Mouse (Mus musculus) midbrain, postnatal 0 days (tissue): ENCODE measurements around the gene Zfp597. TPM values are rescaled to one million over a fixed set of nuclear protein-coding genes. Genes with fewer than 3 reads are reported as not detected.
A peak's percentile ranks its signal among the peaks of the same experiment; 100 is the strongest.

Experiments used
- ATAC-seq: fragments of 200-750 bp; cut with Nextera tagmentation; 2 replicates; pipeline ENCODE4 v1.8.0; 2017; ENCODE audit warnings: moderate number of reproducible peaks, mild to moderate bottlenecking, moderate TSS enrichment, moderate library complexity; ENCODE audit not compliant: low FRiP score
- DNase-seq: peaks from one replicate; pipeline ENCODE4 v3.0.0-alpha.2; 2015; ENCODE audit warnings: low spot score
- H3K27ac ChIP-seq: fragments of 300-500 bp; sonication (generic); 2 replicates; pipeline ENCODE4 v1.5.1; 2014; ENCODE audit warnings: low read depth, mild to moderate bottlenecking, low read length, mixed read lengths
- H3K27me3 ChIP-seq: fragments of 300-500 bp; sonication (generic); 2 replicates; pipeline ENCODE4 v1.6.1; 2014; ENCODE audit warnings: low read length, control low read depth, mixed read lengths; ENCODE audit not compliant: insufficient read depth
- H3K36me3 ChIP-seq: fragments of 300-500 bp; sonication (generic); 2 replicates; pipeline ENCODE4 v1.6.1; 2014; ENCODE audit warnings: low read length, control low read depth, mixed read lengths; ENCODE audit not compliant: insufficient read depth
- H3K4me1 ChIP-seq: fragments of 300-500 bp; sonication (generic); 2 replicates; pipeline ENCODE4 v1.6.1; 2014; ENCODE audit warnings: mild to moderate bottlenecking, control low read depth, antibody characterized with exemption, low read length, mixed read lengths; ENCODE audit not compliant: insufficient read depth
- H3K4me2 ChIP-seq: fragments of 300-500 bp; sonication (generic); 2 replicates; pipeline ENCODE4 v1.6.1; 2014; ENCODE audit warnings: low read depth, mild to moderate bottlenecking, low read length, mixed read lengths; ENCODE audit not compliant: poor library complexity, severe bottlenecking
- H3K4me3 ChIP-seq: fragments of 300-500 bp; sonication (generic); 2 replicates; pipeline ENCODE4 v1.5.1; 2014; ENCODE audit warnings: low read depth, mild to moderate bottlenecking, low read length, moderate library complexity
- H3K9ac ChIP-seq: fragments of 300-500 bp; sonication (generic); replicated peaks from 2 replicates; pipeline ENCODE4 v1.6.1; 2014; ENCODE audit warnings: mild to moderate bottlenecking, low read length, moderate library complexity, mixed read lengths; ENCODE audit not compliant: poor library complexity, severe bottlenecking
- H3K9me3 ChIP-seq: fragments of 300-500 bp; sonication (generic); 2 replicates; pipeline ENCODE4 v1.6.1; 2016; ENCODE audit warnings: low read length, control low read depth
- CTCF ChIP-seq: IDR thresholded peaks from 2 replicates; pipeline ENCODE4 v1.5.1; 2016; ENCODE audit warnings: antibody characterized with exemption, mild to moderate bottlenecking
- WGBS: fragments of 180-500 bp; shearing (Covaris S2); extraction: QIAGEN DNeasy Blood & Tissue Kit; methylation state at CpG from one replicate; pipeline ENCODE4 v1.1.7; 2014; 5-methylcytosine and 5-hydroxymethylcytosine counted together
- polyA plus RNA-seq: library from polyadenylated mRNA; unstranded; fragments of >200 nt; fragmentation: Nextera tagmentation; extraction: Ambion mirVana; gene quantifications from 2 replicates; pipeline ENCODE4 v1.2.1, GENCODE M21; 2015
- total RNA-seq: library from RNA; depleted of rRNA; stranded (reverse); fragments of >200 nt; gene quantifications from 2 replicates; pipeline ENCODE4 v1.2.3, GENCODE M21; 2014

Gene Zfp597
- total and polyA plus RNA-seq, 2 experiments from 2014 or later = 14.9 to 43.4 TPM

- no peak for ATAC-seq
- Histone ChIP-seq H3K9ac (no peak overlapping the region), H3K4me2 (no peak overlapping the region), H3K4me1 (peaks cover 5% of the 10 kb centered on the region; the same call in 1 of the 2 replicates), H3K9me3 (no peaks in the 10 kb centered on the region), H3K4me3 (no peak overlapping the region), H3K36me3 (no peaks in the 10 kb centered on the region), H3K27me3 (no peaks in the 10 kb centered on the region), H3K27ac (no peak overlapping the region)
- DNase-seq = peak; percentile 61
- WGBS = 29% methylated on average over 4 of the region's 4 CpGs
- no peak for TF ChIP-seq CTCF
These were observed 41.4 kb downstream of the Zfp597 start for GRCm38 (mm10) chr16:3842989-3843388.

- no peak overlapping the region for H3K4me2 ChIP-seq
- H3K27ac ChIP-seq = no peak overlapping the region
- WGBS = 62% methylated on average over 17 of the region's 17 CpGs
- DNase-seq (peak; percentile 52), ATAC-seq (no peak)
- no peaks in the 10 kb centered on the region for H3K27me3 ChIP-seq
- no peaks in the 10 kb centered on the region for H3K36me3 ChIP-seq
- no peaks in the 10 kb centered on the region for H3K4me1 ChIP-seq
- no peak overlapping the region for H3K9ac ChIP-seq
- no peaks in the 10 kb centered on the region for H3K9me3 ChIP-seq
- peak; percentile 55 for TF ChIP-seq CTCF
- no peak overlapping the region for H3K4me3 ChIP-seq
These were observed 45.0 kb downstream of the Zfp597 start for GRCm38 (mm10) chr16:3839157-3839885.

- Histone ChIP-seq H3K9me3 (no peaks in the 10 kb centered on the region), H3K9ac (no peak overlapping the region), H3K27ac (no peak overlapping the region), H3K27me3 (no peaks in the 10 kb centered on the region), H3K36me3 (no peaks in the 10 kb centered on the region), H3K4me1 (no peaks in the 10 kb centered on the region), H3K4me2 (no peak overlapping the region), H3K4me3 (no peak overlapping the region)
- TF ChIP-seq CTCF = no peak
- DNase-seq (no peak), ATAC-seq (no peak)
- 93% methylated on average over 2 of the region's 2 CpGs for WGBS
These were observed 48.9 kb downstream of the Zfp597 start for GRCm38 (mm10) chr16:3835461-3835860.

GRCm38 (mm10) chr16:3830588-3831109 is 53.7 kb downstream of the Zfp597 start, which contains the start of gene Olfr15:
Gene Olfr15, plus strand, starts transcription at chr16:3830878.
- ATAC-seq (no peak), DNase-seq (no peak)
- H3K4me1 ChIP-seq = no peaks in the 10 kb centered on the region
- H3K36me3 ChIP-seq = no peaks in the 10 kb centered on the region
- no peak within 1 kb of the TSS for H3K4me2 ChIP-seq
- 0 out of 2 replicates have a peak, but pooled peaks have one; percentile 1 for TF ChIP-seq CTCF
- H3K9me3 ChIP-seq = no peaks in the 10 kb centered on the region
- no peak within 1 kb of the TSS for H3K4me3 ChIP-seq
- no peaks in the 10 kb centered on the region for H3K27me3 ChIP-seq
- no peak within 1 kb of the TSS for H3K27ac ChIP-seq
- H3K9ac ChIP-seq = no peak within 1 kb of the TSS

GRCm38 (mm10) chr16:3829727-3830126 is 54.6 kb downstream of the Zfp597 start:
- H3K9me3 ChIP-seq = no peaks in the 10 kb centered on the region
- TF ChIP-seq CTCF = no peak
- ATAC-seq (no peak), DNase-seq (no peak)
- no peak overlapping the region for H3K9ac ChIP-seq
- H3K4me3 ChIP-seq = no peak overlapping the region
- H3K27me3 ChIP-seq = no peaks in the 10 kb centered on the region
- no peaks in the 10 kb centered on the region for H3K4me1 ChIP-seq
- H3K4me2 ChIP-seq = no peak overlapping the region
- WGBS = 84% methylated on average over 2 of the region's 2 CpGs
- H3K27ac ChIP-seq = no peak overlapping the region
- no peaks in the 10 kb centered on the region for H3K36me3 ChIP-seq

- Histone ChIP-seq H3K4me1 (no peaks in the 10 kb centered on the region), H3K36me3 (no peaks in the 10 kb centered on the region), H3K27me3 (no peaks in the 10 kb centered on the region), H3K4me2 (no peak overlapping the region), H3K9me3 (no peaks in the 10 kb centered on the region), H3K27ac (no peak overlapping the region), H3K9ac (no peak overlapping the region), H3K4me3 (no peak overlapping the region)
- TF ChIP-seq CTCF = no peak
- WGBS = 60% methylated on average over 3 of the region's 3 CpGs
- DNase-seq (no peak), ATAC-seq (no peak)
These were observed 56.3 kb downstream of the Zfp597 start for GRCm38 (mm10) chr16:3828021-3828420.
